Mouse (Mus musculus) stomach, postnatal 0 days (tissue): ENCODE results near the gene Cerk. TPM values are rescaled to one million over a fixed set of nuclear protein-coding genes. Genes with fewer than 3 reads are reported as not detected.

Source experiments
- ATAC-seq: fragments of 200-750 bp; cut with Nextera tagmentation; 2 replicates; pipeline ENCODE4 v1.8.0; 2017; ENCODE audit not compliant: low FRiP score, low TSS enrichment
- DNase-seq: peaks from one replicate; pipeline ENCODE4 v3.0.0-alpha.2; 2016; ENCODE audit warnings: low spot score
- H3K27ac ChIP-seq: fragments of 300-500 bp; sonication (generic); replicated peaks from 2 replicates; pipeline ENCODE4 v1.5.1; 2014; ENCODE audit warnings: mild to moderate bottlenecking, control low read depth
- H3K27me3 ChIP-seq: fragments of 300-500 bp; sonication (generic); 2 replicates; pipeline ENCODE4 v1.6.1; 2014; ENCODE audit warnings: low read length; ENCODE audit not compliant: control insufficient read depth, insufficient read depth
- H3K36me3 ChIP-seq: fragments of 300-500 bp; sonication (generic); 2 replicates; pipeline ENCODE4 v1.6.1; 2014; ENCODE audit warnings: low read length, mixed read lengths; ENCODE audit not compliant: control insufficient read depth, insufficient read depth
- H3K4me1 ChIP-seq: fragments of 300-500 bp; sonication (generic); replicated peaks from 2 replicates; pipeline ENCODE4 v1.6.1; 2014; ENCODE audit warnings: antibody characterized with exemption; ENCODE audit not compliant: control insufficient read depth, insufficient read depth
- H3K4me2 ChIP-seq: fragments of 300-500 bp; sonication (generic); replicated peaks from 2 replicates; pipeline ENCODE4 v1.6.1; 2014; ENCODE audit warnings: low read depth, mild to moderate bottlenecking, control low read depth, moderate library complexity
- H3K4me3 ChIP-seq: fragments of 300-500 bp; sonication (generic); 2 replicates; pipeline ENCODE4 v1.5.1; 2014; ENCODE audit warnings: low read depth, low read length, control low read depth
- H3K9ac ChIP-seq: fragments of 300-500 bp; sonication (generic); 2 replicates; pipeline ENCODE4 v1.6.1; 2014; ENCODE audit warnings: mild to moderate bottlenecking, low read length, control low read depth, mixed read lengths
- H3K9me3 ChIP-seq: fragments of 300-500 bp; sonication (generic); 2 replicates; pipeline ENCODE4 v1.6.1; 2016; ENCODE audit warnings: low read length; ENCODE audit not compliant: control insufficient read depth
- CTCF ChIP-seq: IDR thresholded peaks from 2 replicates; pipeline ENCODE4 v1.5.1; 2016; ENCODE audit warnings: antibody characterized with exemption, low read depth, mild to moderate bottlenecking, moderate library complexity
- EP300 ChIP-seq: optimal IDR thresholded peaks from 2 replicates; pipeline ENCODE3; 2016; ENCODE audit warnings: antibody characterized with exemption
- WGBS: fragments of 180-500 bp; shearing (Covaris S2); extraction: QIAGEN DNeasy Blood & Tissue Kit; methylation state at CpG from one replicate; pipeline ENCODE4 v1.1.7; 2014; 5-methylcytosine and 5-hydroxymethylcytosine counted together
- polyA plus RNA-seq: library from polyadenylated mRNA; unstranded; fragments of >200 nt; fragmentation: Nextera tagmentation; extraction: Ambion mirVana; gene quantifications from 2 replicates; pipeline ENCODE4 v1.2.1, GENCODE M21; 2015

The Cerk gene
- polyA plus RNA-seq, 1 experiment from 2014 or later, result 4.6 TPM

GRCm38 (mm10) chr15:86191933-86192332 is 6.0 kb upstream of the Cerk start:
- Histone ChIP-seq H3K27ac (no peak overlapping the region), H3K4me1 (0 out of 2 replicates have a peak, but pooled peaks cover 5% of the 10 kb centered on the region), H3K36me3 (no peaks in the 10 kb centered on the region), H3K4me2 (no peak overlapping the region), H3K4me3 (no peak overlapping the region), H3K27me3 (no peaks in the 10 kb centered on the region), H3K9ac (no peak overlapping the region), H3K9me3 (no peaks in the 10 kb centered on the region)
- no peak for TF ChIP-seq EP300
- no peak for TF ChIP-seq CTCF
- ATAC-seq (no peak), DNase-seq (no peak)
- 65% methylated on average over 3 of the region's 3 CpGs for WGBS

- Histone ChIP-seq H3K36me3 (no peaks in the 10 kb centered on the region), H3K27ac (no peak overlapping the region), H3K4me2 (no peak overlapping the region), H3K9ac (no peak overlapping the region), H3K9me3 (no peaks in the 10 kb centered on the region), H3K27me3 (no peaks in the 10 kb centered on the region), H3K4me1 (0 out of 2 replicates have a peak, but pooled peaks cover 5% of the 10 kb centered on the region), H3K4me3 (no peak overlapping the region)
- DNase-seq, result no peak
- 46% methylated on average over 1 of the region's 1 CpGs for WGBS
- TF ChIP-seq EP300 (no peak), CTCF (no peak)
- no peak for ATAC-seq
These were observed 5.6 kb upstream of the Cerk start for GRCm38 (mm10) chr15:86191505-86191904.

- no peak overlapping the region for H3K4me2 ChIP-seq
- DNase-seq, result no peak
- no peak overlapping the region for H3K9ac ChIP-seq
- 73% methylated on average over 3 of the region's 3 CpGs for WGBS
- H3K4me3 ChIP-seq, result no peak overlapping the region
- ATAC-seq, result no peak
- H3K36me3 ChIP-seq, result no peaks in the 10 kb centered on the region
- no peaks in the 10 kb centered on the region for H3K9me3 ChIP-seq
- 0 out of 2 replicates have a peak, but pooled peaks cover 5% of the 10 kb centered on the region for H3K4me1 ChIP-seq
- TF ChIP-seq EP300 (no peak), CTCF (no peak)
- no peaks in the 10 kb centered on the region for H3K27me3 ChIP-seq
- H3K27ac ChIP-seq, result no peak overlapping the region; the same call in 1 of the 2 replicates
These were observed 4.4 kb upstream of the Cerk start for GRCm38 (mm10) chr15:86190387-86190786.

- H3K4me2 ChIP-seq, result no peak overlapping the region
- TF ChIP-seq EP300 (no peak), CTCF (peak; percentile 31)
- peaks cover 7% of the 10 kb centered on the region; the same call in 1 of the 2 replicates for H3K4me1 ChIP-seq
- peak; percentile 78 for DNase-seq
- H3K4me3 ChIP-seq, result no peak overlapping the region
- H3K9ac ChIP-seq, result peak overlapping the region; percentile 38; the same call in 1 of the 2 replicates
- no peaks in the 10 kb centered on the region for H3K9me3 ChIP-seq
- peak; percentile 65 for ATAC-seq
- WGBS, result 25% methylated on average over 10 of the region's 10 CpGs
- no peaks in the 10 kb centered on the region for H3K27me3 ChIP-seq
- H3K36me3 ChIP-seq, result no peaks in the 10 kb centered on the region
- H3K27ac ChIP-seq, result peak overlapping the region; percentile 70
These were observed 3.0 kb upstream of the Cerk start for GRCm38 (mm10) chr15:86188746-86189470.

- H3K9ac ChIP-seq, result no peak overlapping the region
- H3K4me1 ChIP-seq, result peaks cover 7% of the 10 kb centered on the region; the same call in 1 of the 2 replicates
- no peak overlapping the region for H3K4me2 ChIP-seq
- H3K9me3 ChIP-seq, result no peaks in the 10 kb centered on the region
- no peak for DNase-seq
- 62% methylated on average over 5 of the region's 5 CpGs for WGBS
- no peaks in the 10 kb centered on the region for H3K27me3 ChIP-seq
- no peak overlapping the region for H3K4me3 ChIP-seq
- no peaks in the 10 kb centered on the region for H3K36me3 ChIP-seq
- TF ChIP-seq CTCF (no peak), EP300 (no peak)
- no peak for ATAC-seq
- H3K27ac ChIP-seq, result peak overlapping the region; percentile 70
These were observed 2.2 kb upstream of the Cerk start for GRCm38 (mm10) chr15:86188186-86188585.

- H3K27ac ChIP-seq, result peak overlapping the region; percentile 92
- H3K9me3 ChIP-seq, result no peaks in the 10 kb centered on the region
- DNase-seq, result peak; percentile 52
- no peak overlapping the region for H3K4me3 ChIP-seq
- H3K36me3 ChIP-seq, result no peaks in the 10 kb centered on the region
- no peak for TF ChIP-seq EP300
- TF ChIP-seq CTCF, result no peak
- WGBS, result 45% methylated on average over 3 of the region's 3 CpGs
- H3K4me1 ChIP-seq, result peaks cover 11% of the 10 kb centered on the region; the same call in 1 of the 2 replicates
- peak; percentile 74 for ATAC-seq
- H3K9ac ChIP-seq, result no peak overlapping the region
- H3K27me3 ChIP-seq, result no peaks in the 10 kb centered on the region
- H3K4me2 ChIP-seq, result peak overlapping the region; percentile 89; the same call in 1 of the 2 replicates
These were observed 745 bp upstream of the Cerk start for GRCm38 (mm10) chr15:86186686-86187085.
